Mouse (Mus musculus) macrophage (primary cell): ENCODE data around the gene Foxd3. TPM values are rescaled to one million over a fixed set of nuclear protein-coding genes. Genes with fewer than 3 reads are reported as not detected.

Experiments
- H3K27ac ChIP-seq: fragments of 350-480 bp; formaldehyde crosslinking; 2 replicates; pipeline ENCODE4 v1.9.0; 2021
- H3K36me3 ChIP-seq: fragments of 350-480 bp; formaldehyde crosslinking; 2 replicates; pipeline ENCODE4 v1.9.0; 2021; ENCODE audit errors: inconsistent target
- H3K4me3 ChIP-seq: fragments of 350-480 bp; formaldehyde crosslinking; 2 replicates; pipeline ENCODE4 v1.9.0; 2021; ENCODE audit errors: inconsistent target
- H3K79me2 ChIP-seq: fragments of 350-480 bp; formaldehyde crosslinking; 2 replicates; pipeline ENCODE4 v1.9.0; 2021; ENCODE audit errors: inconsistent target
- WGBS: methylation state at CpG from one replicate; pipeline ENCODE4 v1.1.7; 2026; ENCODE audit warnings: inconsistent platforms; ENCODE audit not compliant: missing documents; 5-methylcytosine and 5-hydroxymethylcytosine counted together
- polyA plus RNA-seq: library from polyadenylated mRNA; stranded (reverse); fragments of 250-400 nt; gene quantifications from 3 replicates; pipeline ENCODE4 v1.2.4, GENCODE M21; 2018; ENCODE audit warnings: inconsistent platforms

Gene Foxd3
- polyA plus RNA-seq, 1 experiment from 2014 or later = not detected

- H3K27ac ChIP-seq = no peak overlapping the region
- H3K36me3 ChIP-seq = no peaks in the 10 kb centered on the region
- H3K79me2 ChIP-seq = no peaks in the 10 kb centered on the region
- no peak overlapping the region for H3K4me3 ChIP-seq
- WGBS = 7% methylated on average over 19 of the region's 19 CpGs
Observed at GRCm38 (mm10) chr4:99652576-99653210, 3.4 kb upstream of the Foxd3 start.

- H3K36me3 ChIP-seq = no peaks in the 10 kb centered on the region
- no peak overlapping the region for H3K27ac ChIP-seq
- WGBS = 7% methylated on average over 25 of the region's 25 CpGs
Observed at GRCm38 (mm10) chr4:99653216-99653607, 2.9 kb upstream of the Foxd3 start.

GRCm38 (mm10) chr4:99653608-99654221, 2.4 kb upstream of the Foxd3 start:
- no peak overlapping the region for H3K4me3 ChIP-seq
- no peaks in the 10 kb centered on the region for H3K36me3 ChIP-seq
- H3K27ac ChIP-seq = no peak overlapping the region
- WGBS = 5% methylated on average over 36 of the region's 36 CpGs
- H3K79me2 ChIP-seq = no peaks in the 10 kb centered on the region

More at GRCm38 (mm10) chr4:99653216-99653607, 2.9 kb upstream of the Foxd3 start:
- Histone ChIP-seq H3K79me2 (no peaks in the 10 kb centered on the region), H3K4me3 (no peak overlapping the region)

GRCm38 (mm10) chr4:99654621-99655296, 1.3 kb upstream of the Foxd3 start:
- Histone ChIP-seq H3K4me3 (no peak overlapping the region), H3K36me3 (no peaks in the 10 kb centered on the region), H3K27ac (no peak overlapping the region), H3K79me2 (no peaks in the 10 kb centered on the region)
- WGBS = 13% methylated on average over 27 of the region's 27 CpGs

GRCm38 (mm10) chr4:99656605-99657429, 718 bp downstream of the Foxd3 start:
- no peaks in the 10 kb centered on the region for H3K36me3 ChIP-seq

GRCm38 (mm10) chr4:99657430-99657820, 1.3 kb downstream of the Foxd3 start:
- Histone ChIP-seq H3K79me2 (no peaks in the 10 kb centered on the region), H3K27ac (no peak overlapping the region), H3K36me3 (no peaks in the 10 kb centered on the region), H3K4me3 (no peak overlapping the region)
- WGBS = 3% methylated on average over 57 of the region's 62 CpGs

More at GRCm38 (mm10) chr4:99656605-99657429, 718 bp downstream of the Foxd3 start:
- 4% methylated on average over 92 of the region's 92 CpGs for WGBS
- H3K79me2 ChIP-seq = no peaks in the 10 kb centered on the region
- no peak overlapping the region for H3K4me3 ChIP-seq
- no peak overlapping the region for H3K27ac ChIP-seq

GRCm38 (mm10) chr4:99657831-99658470, 1.9 kb downstream of the Foxd3 start:
- no peak overlapping the region for H3K27ac ChIP-seq
- 8% methylated on average over 41 of the region's 41 CpGs for WGBS
- H3K36me3 ChIP-seq = no peaks in the 10 kb centered on the region
- H3K4me3 ChIP-seq = no peak overlapping the region
- no peaks in the 10 kb centered on the region for H3K79me2 ChIP-seq

GRCm38 (mm10) chr4:99658881-99659280, 2.8 kb downstream of the Foxd3 start:
- no peak overlapping the region for H3K4me3 ChIP-seq
- no peaks in the 10 kb centered on the region for H3K36me3 ChIP-seq
- no peak overlapping the region for H3K27ac ChIP-seq
- no peaks in the 10 kb centered on the region for H3K79me2 ChIP-seq
- WGBS = 30% methylated on average over 6 of the region's 6 CpGs

- Histone ChIP-seq H3K27ac (no peak overlapping the region), H3K36me3 (no peaks in the 10 kb centered on the region), H3K79me2 (no peaks in the 10 kb centered on the region), H3K4me3 (no peak overlapping the region)
- 6% methylated on average over 27 of the region's 28 CpGs for WGBS
Observed at GRCm38 (mm10) chr4:99659361-99660072, 3.4 kb downstream of the Foxd3 start.

GRCm38 (mm10) chr4:99660073-99660611, 4.0 kb downstream of the Foxd3 start:
- H3K4me3 ChIP-seq = no peak overlapping the region
- no peaks in the 10 kb centered on the region for H3K36me3 ChIP-seq
- no peak overlapping the region for H3K27ac ChIP-seq
- WGBS = 0% methylated on average over 20 of the region's 20 CpGs
- no peaks in the 10 kb centered on the region for H3K79me2 ChIP-seq

- Histone ChIP-seq H3K36me3 (no peaks in the 10 kb centered on the region), H3K79me2 (no peaks in the 10 kb centered on the region), H3K4me3 (no peak overlapping the region), H3K27ac (no peak overlapping the region)
- WGBS = under 1% methylated on average over 10 of the region's 11 CpGs
Observed at GRCm38 (mm10) chr4:99660981-99661380, 4.9 kb downstream of the Foxd3 start.

GRCm38 (mm10) chr4:99661956-99662355, 5.9 kb downstream of the Foxd3 start:
- no peaks in the 10 kb centered on the region for H3K79me2 ChIP-seq
- no peaks in the 10 kb centered on the region for H3K36me3 ChIP-seq
- 11% methylated on average over 12 of the region's 12 CpGs for WGBS
- H3K4me3 ChIP-seq = no peak overlapping the region
- no peak overlapping the region for H3K27ac ChIP-seq

- H3K4me3 ChIP-seq = no peak overlapping the region
- H3K27ac ChIP-seq = no peak overlapping the region
- H3K79me2 ChIP-seq = no peaks in the 10 kb centered on the region
- H3K36me3 ChIP-seq = no peaks in the 10 kb centered on the region
- 13% methylated on average over 9 of the region's 9 CpGs for WGBS
Observed at GRCm38 (mm10) chr4:99662431-99662830, 6.3 kb downstream of the Foxd3 start.
